13 mouse cellular contexts compared by ENCODE assay signal in the genomic region with DNA sequence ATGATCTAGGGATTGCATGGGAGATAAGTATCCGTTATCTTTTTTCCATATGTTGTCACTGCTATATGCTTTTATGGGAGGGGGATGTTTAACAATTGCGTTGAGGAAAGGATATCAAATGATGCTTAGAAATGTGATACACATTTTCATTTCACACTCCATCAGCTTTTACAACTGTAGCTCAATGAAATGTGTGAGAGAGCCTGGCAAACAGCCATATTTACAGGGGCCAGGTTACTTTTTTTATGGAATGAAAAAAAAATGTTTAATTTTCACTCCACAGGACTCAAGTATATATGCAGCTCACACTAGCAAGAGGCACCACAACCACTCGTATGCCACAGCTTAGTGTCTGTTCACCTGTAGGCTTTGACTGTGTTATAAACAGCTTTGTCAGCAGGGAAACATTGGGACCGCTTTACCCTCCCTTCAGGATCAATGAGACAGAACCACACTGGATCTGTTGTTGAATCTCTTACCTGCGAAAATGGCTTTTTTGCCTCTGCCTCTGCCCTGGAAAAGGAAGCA.
"Had no signal": no experiment of that assay in that cellular context is flagged by ENCODE, and none has a peak within 500 bp of the region (broad histone marks: within the 10 kb centered on the region; RNA-seq: fewer than 3 reads in every experiment).

No protein-coding gene starts in this region.

- H3K4me3 ChIP-seq: left cerebral cortex, adult 2 months; limb, embryonic 15.5 days; liver, embryonic 12.5 days; lung, embryonic 15.5 days; midbrain, embryonic 12.5 days had no signal

- DNase-seq: kidney, adult 9 months; lung, postnatal 14 days; retina, postnatal 1 day; right cerebral cortex, postnatal 4 days; spleen, adult 18-20 months; thymus, postnatal 4 days had no signal

- H3K9me3 ChIP-seq: limb, embryonic 15.5 days; liver, embryonic 12.5 days; lung, embryonic 15.5 days; midbrain, embryonic 12.5 days had no signal

- H3K4me1 ChIP-seq: liver, embryonic 12.5 days had no signal

- H3K27ac ChIP-seq: left cerebral cortex, adult 2 months; limb, embryonic 15.5 days; liver, embryonic 12.5 days; lung, embryonic 15.5 days; midbrain, embryonic 12.5 days had no signal

- ATAC-seq: intestine, postnatal 0 days; liver, embryonic 12.5 days; midbrain, embryonic 16.5 days had no signal

- H3K9ac ChIP-seq: limb, embryonic 15.5 days; liver, embryonic 12.5 days; lung, embryonic 15.5 days; midbrain, embryonic 12.5 days had no signal

- H3K4me2 ChIP-seq: limb, embryonic 15.5 days; liver, embryonic 12.5 days; lung, embryonic 15.5 days; midbrain, embryonic 12.5 days had no signal

- H3K27me3 ChIP-seq: limb, embryonic 15.5 days; liver, embryonic 12.5 days; lung, embryonic 15.5 days; midbrain, embryonic 12.5 days had no signal

- H3K36me3 ChIP-seq: limb, embryonic 15.5 days; liver, embryonic 12.5 days; lung, embryonic 15.5 days; midbrain, embryonic 12.5 days had no signal
